Mouse (Mus musculus) E14TG2a.4 (cell line): ENCODE measurements around the gene Ly6g5b.

ENCODE experiments used
- CTCF ChIP-seq: conservative IDR thresholded peaks from 2 replicates; pipeline ENCODE4 v1.5.1; 2014; ENCODE audit warnings: low read length
- NANOG ChIP-seq: IDR thresholded peaks from 2 replicates; pipeline ENCODE4 v1.6.1; 2014; ENCODE audit warnings: borderline replicate concordance, low read length, mixed read lengths
- POU5F1 ChIP-seq: IDR thresholded peaks from 2 replicates; pipeline ENCODE4 v1.6.1; 2014; ENCODE audit warnings: low read length, borderline replicate concordance

GRCm38 (mm10) chr17:35104754-35105153 is 10.5 kb downstream of the Ly6g5b start:
- TF ChIP-seq CTCF (no peak), NANOG (no peak), POU5F1 (no peak)
